Comparison of ENCODE assay signal across 17 mouse cellular contexts in the genomic region with DNA sequence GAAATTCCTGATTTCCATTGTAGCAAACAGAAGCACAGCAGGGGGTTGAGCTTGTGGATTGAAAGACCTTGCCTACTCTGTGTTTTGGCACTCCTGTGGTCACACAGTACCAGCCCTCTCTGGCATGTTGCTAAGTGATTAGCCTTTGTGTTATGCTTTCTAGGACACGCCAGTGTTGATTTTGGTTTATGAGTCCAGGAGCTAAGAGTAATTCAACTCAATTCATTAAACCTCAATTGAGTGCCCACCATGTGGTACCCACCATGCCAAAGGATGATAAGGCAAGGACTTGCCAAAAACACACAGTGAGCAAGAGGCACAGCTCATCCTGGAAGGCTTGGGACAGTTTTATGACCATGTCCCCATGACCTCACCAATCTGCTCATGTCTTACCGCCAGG.
DNase-seq lines count a peak whose midpoint lies in the region; ATAC-seq lines count a peak whose summit lies in the region.
"Had no signal": no experiment of that assay in that cellular context is flagged by ENCODE, and none has a peak within 500 bp of the region (broad histone marks: within the 10 kb centered on the region; RNA-seq: fewer than 3 reads in every experiment).

No protein-coding gene starts in this region.

- H3K4me1 ChIP-seq in hindbrain, embryonic 15.5 days (replicated peaks), result 0 out of 2 replicates have a peak, but pooled peaks cover 3% of the 10 kb centered on the region
- H3K4me1 ChIP-seq in heart, embryonic 12.5 days (replicated peaks), result no peaks in the 10 kb centered on the region
- H3K4me1 ChIP-seq: intestine, embryonic 15.5 days; liver, embryonic 12.5 days had no signal

- H3K4me3 ChIP-seq in hindbrain, embryonic 15.5 days, result no peak overlapping the region
- H3K4me3 ChIP-seq in heart, embryonic 12.5 days, result no peak overlapping the region
- H3K4me3 ChIP-seq: intestine, embryonic 15.5 days; liver, embryonic 12.5 days; myocyte had no signal

- peak; percentile 74 for ATAC-seq in hindbrain, embryonic 15.5 days (ENCODE audit: low FRiP score, low read depth)
- ATAC-seq in heart, embryonic 12.5 days (ENCODE audit: insufficient number of reproducible peaks, low FRiP score), result no peak
- ATAC-seq: intestine, embryonic 15.5 days; liver, embryonic 12.5 days had no signal

- no peaks in the 10 kb centered on the region for H3K9me3 ChIP-seq in hindbrain, embryonic 15.5 days
- no peaks in the 10 kb centered on the region for H3K9me3 ChIP-seq in heart, embryonic 12.5 days (replicated peaks)
- H3K9me3 ChIP-seq: intestine, embryonic 15.5 days had no signal

- DNase-seq in lung, postnatal 36 days, result peak; percentile 3
- DNase-seq in lung, postnatal 14 days, result no peak
- DNase-seq in embryo, embryonic 11 days, result peak; percentile 51
- DNase-seq in retina, postnatal 7 days (ENCODE audit: low read depth, low spot score), result peak; percentile 2
- DNase-seq in frontal cortex, postnatal 25 days (ENCODE audit: low spot score in 2 of 2), result no peak
- DNase-seq: cerebellum, adult 8-10 months; gastrocnemius, postnatal 10 days; kidney, postnatal 25 days; layer of hippocampus, postnatal 36 days; thymus, postnatal 36 days had no signal

- H3K4me2 ChIP-seq in hindbrain, embryonic 15.5 days, result no peak overlapping the region
- H3K4me2 ChIP-seq in heart, embryonic 12.5 days, result no peak overlapping the region
- H3K4me2 ChIP-seq: intestine, embryonic 15.5 days; liver, embryonic 12.5 days had no signal

- H3K36me3 ChIP-seq in hindbrain, embryonic 15.5 days, result no peaks in the 10 kb centered on the region
- no peaks in the 10 kb centered on the region for H3K36me3 ChIP-seq in heart, embryonic 12.5 days
- H3K36me3 ChIP-seq: intestine, embryonic 15.5 days; liver, embryonic 12.5 days had no signal

- H3K27me3 ChIP-seq in hindbrain, embryonic 15.5 days, result 0 out of 2 replicates have a peak, but pooled peaks cover 3% of the 10 kb centered on the region
- no peaks in the 10 kb centered on the region for H3K27me3 ChIP-seq in heart, embryonic 12.5 days (replicated peaks)
- H3K27me3 ChIP-seq: CH12.LX; intestine, embryonic 15.5 days; liver, embryonic 12.5 days had no signal

- 28% methylated on average over 2 of the region's 2 CpGs for WGBS in hindbrain, embryonic 15.5 days
- WGBS in heart, embryonic 12.5 days, result 73% methylated on average over 2 of the region's 2 CpGs

- H3K27ac ChIP-seq in hindbrain, embryonic 15.5 days (replicated peaks), result no peak overlapping the region
- H3K27ac ChIP-seq in heart, embryonic 12.5 days (ENCODE audit: poor library complexity, severe bottlenecking), result no peak overlapping the region
- H3K27ac ChIP-seq: intestine, embryonic 15.5 days; liver, embryonic 12.5 days; macrophage had no signal

- no peak overlapping the region for H3K9ac ChIP-seq in hindbrain, embryonic 15.5 days
- no peak overlapping the region for H3K9ac ChIP-seq in heart, embryonic 12.5 days
- H3K9ac ChIP-seq: intestine, embryonic 15.5 days; liver, embryonic 12.5 days had no signal

Comparison
In these comparisons a context has a peak if more than half of its experiments do, and no peak if none do; other contexts are left out.
1. DNase-seq: peak in lung, postnatal 36 days (single experiment), embryo, embryonic 11 days (single experiment) and retina, postnatal 7 days (single experiment); none in lung, postnatal 14 days (single experiment) and frontal cortex, postnatal 25 days (0 of 2).